Mouse (Mus musculus): Measurements from ENCODE around the gene Cdk8. TPM values are rescaled to one million over a fixed set of nuclear protein-coding genes. Genes with fewer than 3 reads are reported as not detected.

Gene Cdk8
- total RNA-seq, 2 experiments from 2014 or later: 48.6 to 62.1 TPM

- no peak for DNase-seq
Measured at GRCm38 (mm10) chr5:146232056-146232675, 1.1 kb downstream of the Cdk8 start.

- no peak for DNase-seq
Measured at GRCm38 (mm10) chr5:146232816-146233215, 1.8 kb downstream of the Cdk8 start.

- no peak for DNase-seq
Measured at GRCm38 (mm10) chr5:146234336-146234735, 3.3 kb downstream of the Cdk8 start.

GRCm38 (mm10) chr5:146238274-146238673 lies 7.2 kb downstream of the Cdk8 start:
- DNase-seq: no peak

GRCm38 (mm10) chr5:146240771-146241170 lies 9.7 kb downstream of the Cdk8 start:
- no peak for DNase-seq

- DNase-seq: no peak
Measured at GRCm38 (mm10) chr5:146241202-146241601, 10.2 kb downstream of the Cdk8 start.

- DNase-seq: no peak
Measured at GRCm38 (mm10) chr5:146245193-146245592, 14.2 kb downstream of the Cdk8 start.

- no peak for DNase-seq
Measured at GRCm38 (mm10) chr5:146245646-146246370, 14.8 kb downstream of the Cdk8 start.

- no peak for DNase-seq
Measured at GRCm38 (mm10) chr5:146246386-146246785, 15.4 kb downstream of the Cdk8 start.

- DNase-seq: no peak
Measured at GRCm38 (mm10) chr5:146247709-146248108, 16.7 kb downstream of the Cdk8 start.

- DNase-seq: peak; percentile 48
Measured at GRCm38 (mm10) chr5:146248746-146249145, 17.7 kb downstream of the Cdk8 start.

GRCm38 (mm10) chr5:146250369-146251075 lies 19.5 kb downstream of the Cdk8 start:
- no peak for DNase-seq

- no peak for DNase-seq
Measured at GRCm38 (mm10) chr5:146251663-146252429, 20.8 kb downstream of the Cdk8 start.

- DNase-seq: no peak
Measured at GRCm38 (mm10) chr5:146253644-146254043, 22.6 kb downstream of the Cdk8 start.

- DNase-seq: no peak
Measured at GRCm38 (mm10) chr5:146260003-146260402, 29.0 kb downstream of the Cdk8 start.

- no peak for DNase-seq
Measured at GRCm38 (mm10) chr5:146265934-146266591, 35.0 kb downstream of the Cdk8 start.

- DNase-seq: no peak
Measured at GRCm38 (mm10) chr5:146267776-146268175, 36.7 kb downstream of the Cdk8 start.

GRCm38 (mm10) chr5:146270593-146270992 lies 39.6 kb downstream of the Cdk8 start:
- DNase-seq: no peak

- no peak for DNase-seq
Measured at GRCm38 (mm10) chr5:146271662-146272061, 40.6 kb downstream of the Cdk8 start.

- DNase-seq: no peak
Measured at GRCm38 (mm10) chr5:146273096-146273495, 42.1 kb downstream of the Cdk8 start.

GRCm38 (mm10) chr5:146274420-146275045 lies 43.5 kb downstream of the Cdk8 start:
- DNase-seq: no peak

Data from adrenal gland, postnatal 10 days (tissue).